Mouse (Mus musculus): ENCODE measurements at regions not wholly inside any gene's neighbourhood (a gene's known extent, or its start where the extent isn't known, plus 50 kb on each side); places are given as distances from the start of the nearest gene placed in this dataset.

DNA sequence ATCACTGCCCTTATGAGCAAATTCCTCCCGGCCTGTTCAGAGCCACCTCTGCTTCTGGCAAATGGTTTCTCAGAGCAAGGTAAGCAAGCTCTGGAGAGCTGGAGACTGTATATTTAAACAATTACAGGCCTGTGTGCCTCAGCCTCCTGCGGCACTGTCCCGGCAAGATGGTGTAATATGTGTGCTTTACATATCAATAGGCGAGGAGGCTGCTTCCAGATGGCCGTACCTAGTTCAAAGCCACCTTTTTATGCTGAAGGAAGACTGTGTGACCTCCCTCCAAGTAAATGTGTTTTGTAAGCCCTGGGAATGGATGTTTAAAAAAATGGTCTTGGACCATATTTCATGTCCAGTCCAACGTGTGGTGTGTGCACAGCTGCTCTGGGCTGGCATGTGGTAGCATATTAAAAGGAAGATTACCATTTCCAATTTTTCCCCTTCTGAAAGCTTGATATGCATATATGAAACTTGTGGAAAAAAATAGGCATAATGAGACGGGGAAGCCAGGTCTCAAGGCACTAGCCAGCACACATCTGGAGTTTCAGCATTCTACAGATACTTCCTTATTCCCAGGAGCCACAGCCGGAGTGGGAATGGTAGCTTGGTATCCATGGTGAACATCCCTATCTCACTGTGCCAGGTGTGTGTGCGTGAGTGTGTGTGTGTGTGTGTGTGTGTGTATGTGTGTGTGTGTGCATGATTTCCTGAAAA, 717.6 kb upstream of the Car8 start:
- Histone ChIP-seq H3K36me3 (replicated peaks) (no peaks in the 10 kb centered on the region), H3K4me1 (ENCODE audit: insufficient read depth, low read depth, low read length) (no peaks in the 10 kb centered on the region), H3K9me3 (replicated peaks) (no peaks in the 10 kb centered on the region), H3K27me3 (ENCODE audit: insufficient read depth, low read length) (no peaks in the 10 kb centered on the region; the same call in 1 of the 2 replicates), H3K4me3 (ENCODE audit: low read depth, low read length) (no peak overlapping the region)
- DNase-seq (ENCODE audit: low spot score) (no peak), ATAC-seq (ENCODE audit: extremely low read depth, insufficient number of reproducible peaks, low FRiP score, poor library complexity, severe bottlenecking) (no peak)
- TF ChIP-seq POLR2AphosphoS5 (IDR thresholded peaks at IDR 0.05; ENCODE audit: insufficient replicate concordance, low read depth, low read length) (no peak), GATA2 (IDR thresholded peaks at IDR 0.05; ENCODE audit: borderline replicate concordance, low read depth, low read length) (no peak), GATA1 (IDR thresholded peaks at IDR 0.05; ENCODE audit: borderline replicate concordance, low read length) (no peak), TAL1 (conservative IDR thresholded peaks at IDR 0.05; ENCODE audit: low read depth, low read length) (no peak), CTCF (IDR thresholded peaks at IDR 0.05; ENCODE audit: low read depth, low read length) (no peak)

DNA sequence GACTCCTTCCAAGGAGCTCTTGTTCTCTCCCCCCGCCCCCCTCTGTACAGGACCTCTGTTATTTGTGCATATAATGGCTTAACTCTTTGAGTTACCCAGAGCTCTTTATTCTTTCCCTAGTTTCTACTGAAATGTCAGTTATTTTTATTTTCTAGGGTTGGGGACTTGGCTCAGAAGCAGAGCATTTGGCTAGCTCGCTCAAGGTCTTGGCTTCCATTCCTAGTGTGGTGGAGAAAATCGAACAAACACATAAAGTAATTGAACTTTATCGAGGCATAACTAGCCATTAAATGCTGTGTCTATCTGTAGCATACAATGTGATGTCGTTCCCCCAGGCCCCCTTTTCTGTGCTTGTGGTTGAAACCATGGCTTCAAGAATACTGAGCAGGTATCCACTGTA, 716.5 kb upstream of the Car8 start:
- Histone ChIP-seq H3K4me1 (ENCODE audit: insufficient read depth, low read depth, low read length) (no peaks in the 10 kb centered on the region), H3K9me3 (replicated peaks) (no peaks in the 10 kb centered on the region), H3K36me3 (replicated peaks) (no peaks in the 10 kb centered on the region), H3K27me3 (ENCODE audit: insufficient read depth, low read length) (no peaks in the 10 kb centered on the region; the same call in 1 of the 2 replicates), H3K4me3 (ENCODE audit: low read depth, low read length) (no peak overlapping the region)
- TF ChIP-seq GATA1 (IDR thresholded peaks at IDR 0.05; ENCODE audit: borderline replicate concordance, low read length) (no peak), TAL1 (conservative IDR thresholded peaks at IDR 0.05; ENCODE audit: low read depth, low read length) (no peak), GATA2 (IDR thresholded peaks at IDR 0.05; ENCODE audit: borderline replicate concordance, low read depth, low read length) (no peak), POLR2AphosphoS5 (IDR thresholded peaks at IDR 0.05; ENCODE audit: insufficient replicate concordance, low read depth, low read length) (no peak)
- no peak for DNase-seq (ENCODE audit: low spot score)
- ATAC-seq (ENCODE audit: extremely low read depth, insufficient number of reproducible peaks, low FRiP score, poor library complexity, severe bottlenecking) = no peak

DNA sequence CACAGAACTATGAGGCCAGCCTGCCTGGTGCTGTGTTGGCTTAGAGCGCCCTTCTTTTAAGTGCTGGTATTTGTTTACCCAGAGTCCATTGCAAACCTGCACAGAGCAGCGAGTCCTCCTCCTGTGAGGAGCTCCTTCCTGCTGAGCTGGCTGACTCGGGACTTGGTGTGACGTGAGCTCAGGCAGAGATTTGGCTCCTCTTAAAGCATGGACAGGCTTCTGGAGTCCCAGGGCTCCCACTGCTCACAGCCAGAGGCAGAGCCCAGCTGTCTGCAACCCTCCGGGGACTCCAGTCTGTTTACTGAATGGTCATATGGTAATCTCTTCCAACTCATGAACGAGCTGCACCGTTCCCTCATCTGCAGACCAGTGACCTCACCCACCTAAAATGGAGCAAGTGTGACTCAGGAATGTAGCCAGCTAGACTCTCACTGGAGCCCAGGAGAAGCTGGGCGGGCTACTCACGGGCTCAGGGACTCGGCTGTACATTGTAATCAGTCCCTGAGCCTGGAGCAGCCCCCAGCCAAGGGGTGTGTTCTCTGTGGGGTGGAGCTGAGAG, 715.6 kb upstream of the Car8 start:
- ATAC-seq (ENCODE audit: extremely low read depth, insufficient number of reproducible peaks, low FRiP score, poor library complexity, severe bottlenecking) = no peak
- DNase-seq (ENCODE audit: low spot score) = no peak
- Histone ChIP-seq H3K4me3 (ENCODE audit: low read depth, low read length) (no peak overlapping the region), H3K9me3 (replicated peaks) (no peaks in the 10 kb centered on the region), H3K36me3 (replicated peaks) (no peaks in the 10 kb centered on the region), H3K4me1 (ENCODE audit: insufficient read depth, low read depth, low read length) (no peaks in the 10 kb centered on the region), H3K27me3 (ENCODE audit: insufficient read depth, low read length) (no peaks in the 10 kb centered on the region)
- no peak for TF ChIP-seq GATA1 (IDR thresholded peaks at IDR 0.05; ENCODE audit: borderline replicate concordance, low read length)
- TF ChIP-seq GATA2 (IDR thresholded peaks at IDR 0.05; ENCODE audit: borderline replicate concordance, low read depth, low read length) = no peak
- no peak for TF ChIP-seq CTCF (IDR thresholded peaks at IDR 0.05; ENCODE audit: low read depth, low read length)
- no peak for TF ChIP-seq TAL1 (conservative IDR thresholded peaks at IDR 0.05; ENCODE audit: low read depth, low read length)
- TF ChIP-seq POLR2AphosphoS5 (IDR thresholded peaks at IDR 0.05; ENCODE audit: insufficient replicate concordance, low read depth, low read length) = no peak

DNA sequence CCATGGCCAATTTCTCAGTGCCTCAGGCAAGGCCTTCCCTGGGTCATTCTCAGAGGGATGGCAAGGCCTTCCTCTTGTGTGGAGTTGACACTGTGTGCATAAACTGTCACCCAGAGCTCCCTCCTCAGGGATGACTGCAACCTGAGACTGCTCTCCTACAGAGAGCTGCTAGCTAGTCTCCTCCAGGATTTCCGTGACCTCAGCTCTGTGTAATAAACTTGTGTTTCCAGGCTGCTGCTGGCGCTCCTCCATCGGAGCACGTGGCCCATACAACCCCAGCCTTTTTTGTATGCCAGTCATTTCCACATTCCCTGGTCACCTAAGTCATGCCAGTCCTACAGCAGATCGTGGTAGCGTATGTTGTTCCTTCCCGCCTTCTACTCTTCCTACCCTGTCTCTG, 714.3 kb upstream of the Car8 start:
- Histone ChIP-seq H3K4me3 (ENCODE audit: low read depth, low read length) (no peak overlapping the region), H3K36me3 (replicated peaks) (no peaks in the 10 kb centered on the region), H3K27me3 (ENCODE audit: insufficient read depth, low read length) (no peaks in the 10 kb centered on the region), H3K4me1 (ENCODE audit: insufficient read depth, low read depth, low read length) (no peaks in the 10 kb centered on the region), H3K9me3 (replicated peaks) (no peaks in the 10 kb centered on the region)
- TF ChIP-seq POLR2AphosphoS5 (IDR thresholded peaks at IDR 0.05; ENCODE audit: insufficient replicate concordance, low read depth, low read length) (no peak), GATA1 (IDR thresholded peaks at IDR 0.05; ENCODE audit: borderline replicate concordance, low read length) (no peak), GATA2 (IDR thresholded peaks at IDR 0.05; ENCODE audit: borderline replicate concordance, low read depth, low read length) (no peak), CTCF (IDR thresholded peaks at IDR 0.05; ENCODE audit: low read depth, low read length) (no peak), TAL1 (conservative IDR thresholded peaks at IDR 0.05; ENCODE audit: low read depth, low read length) (no peak)
- ATAC-seq (ENCODE audit: extremely low read depth, insufficient number of reproducible peaks, low FRiP score, poor library complexity, severe bottlenecking) (no peak), DNase-seq (ENCODE audit: low spot score) (no peak)

DNA sequence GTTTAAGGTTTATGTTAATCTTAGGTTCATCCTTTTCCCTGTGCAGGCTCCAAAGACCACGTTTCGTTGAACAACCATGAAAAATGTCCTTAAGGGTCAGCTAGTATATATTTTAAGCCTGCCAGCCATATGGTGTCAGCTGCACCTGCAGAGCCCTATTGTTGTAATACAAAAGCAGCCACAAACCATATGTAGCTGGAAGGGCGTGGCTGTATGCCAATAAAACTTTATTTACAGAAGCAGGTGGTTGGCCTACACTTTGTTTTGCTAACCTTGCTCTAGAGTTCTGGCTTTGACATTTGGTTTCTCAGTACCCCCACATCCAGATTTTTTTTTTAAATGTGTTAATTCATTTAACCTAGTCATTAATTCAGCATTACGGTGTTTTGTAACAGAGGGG, 711.1 kb upstream of the Car8 start:
- H3K4me1 ChIP-seq (ENCODE audit: insufficient read depth, low read depth, low read length) = no peaks in the 10 kb centered on the region
- ATAC-seq (ENCODE audit: extremely low read depth, insufficient number of reproducible peaks, low FRiP score, poor library complexity, severe bottlenecking) (no peak), DNase-seq (ENCODE audit: low spot score) (no peak)
- H3K36me3 ChIP-seq (replicated peaks) = no peaks in the 10 kb centered on the region
- no peak overlapping the region for H3K4me3 ChIP-seq (ENCODE audit: low read depth, low read length)
- H3K27me3 ChIP-seq (ENCODE audit: insufficient read depth, low read length) = no peaks in the 10 kb centered on the region; the same call in 1 of the 2 replicates
- H3K9me3 ChIP-seq (replicated peaks) = no peaks in the 10 kb centered on the region
- TF ChIP-seq GATA2 (IDR thresholded peaks at IDR 0.05; ENCODE audit: borderline replicate concordance, low read depth, low read length) (no peak), POLR2AphosphoS5 (IDR thresholded peaks at IDR 0.05; ENCODE audit: insufficient replicate concordance, low read depth, low read length) (no peak), TAL1 (conservative IDR thresholded peaks at IDR 0.05; ENCODE audit: low read depth, low read length) (no peak), CTCF (IDR thresholded peaks at IDR 0.05; ENCODE audit: low read depth, low read length) (no peak), GATA1 (IDR thresholded peaks at IDR 0.05; ENCODE audit: borderline replicate concordance, low read length) (no peak)

DNA sequence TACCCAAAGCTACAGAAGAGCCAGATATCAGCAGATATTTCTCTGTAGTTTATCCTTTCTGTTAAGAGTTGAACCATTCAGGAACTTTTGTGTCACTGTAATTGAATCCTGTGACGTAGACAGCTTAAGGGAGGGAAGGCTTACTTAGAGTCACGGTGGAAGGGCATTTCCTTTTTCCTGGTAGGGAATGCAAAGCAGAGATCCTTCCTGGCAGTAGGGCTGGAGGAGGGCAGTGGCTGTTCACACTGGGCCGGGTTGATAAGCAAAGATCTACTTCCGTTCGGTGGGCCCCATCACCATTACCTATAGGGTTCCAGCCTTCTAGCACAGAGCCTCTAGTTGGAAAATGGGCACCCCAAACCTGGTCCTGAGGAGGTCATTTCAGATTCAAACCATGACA, 710.7 kb upstream of the Car8 start:
- ATAC-seq (ENCODE audit: extremely low read depth, insufficient number of reproducible peaks, low FRiP score, poor library complexity, severe bottlenecking) (no peak), DNase-seq (ENCODE audit: low spot score) (no peak)
- Histone ChIP-seq H3K36me3 (replicated peaks) (no peaks in the 10 kb centered on the region), H3K4me1 (ENCODE audit: insufficient read depth, low read depth, low read length) (no peaks in the 10 kb centered on the region), H3K27me3 (ENCODE audit: insufficient read depth, low read length) (no peaks in the 10 kb centered on the region; the same call in 1 of the 2 replicates), H3K9me3 (replicated peaks) (no peaks in the 10 kb centered on the region), H3K4me3 (ENCODE audit: low read depth, low read length) (no peak overlapping the region)
- TF ChIP-seq TAL1 (conservative IDR thresholded peaks at IDR 0.05; ENCODE audit: low read depth, low read length) = no peak
- TF ChIP-seq CTCF (IDR thresholded peaks at IDR 0.05; ENCODE audit: low read depth, low read length) = no peak
- TF ChIP-seq GATA1 (IDR thresholded peaks at IDR 0.05; ENCODE audit: borderline replicate concordance, low read length) = no peak
- TF ChIP-seq GATA2 (IDR thresholded peaks at IDR 0.05; ENCODE audit: borderline replicate concordance, low read depth, low read length) = no peak
- no peak for TF ChIP-seq POLR2AphosphoS5 (IDR thresholded peaks at IDR 0.05; ENCODE audit: insufficient replicate concordance, low read depth, low read length)
